Mouse (Mus musculus) midbrain, postnatal 0 days (tissue): ENCODE data around the gene Ift52. TPM values are rescaled to one million over a fixed set of nuclear protein-coding genes. Genes with fewer than 3 reads are reported as not detected.

ENCODE experiments used
- ATAC-seq: fragments of 200-750 bp; cut with Nextera tagmentation; 2 replicates; pipeline ENCODE4 v1.8.0; 2017; ENCODE audit warnings: moderate number of reproducible peaks, mild to moderate bottlenecking, moderate TSS enrichment, moderate library complexity; ENCODE audit not compliant: low FRiP score
- DNase-seq: peaks from one replicate; pipeline ENCODE4 v3.0.0-alpha.2; 2015; ENCODE audit warnings: low spot score
- H3K27ac ChIP-seq: fragments of 300-500 bp; sonication (generic); 2 replicates; pipeline ENCODE4 v1.5.1; 2014; ENCODE audit warnings: low read depth, mild to moderate bottlenecking, low read length, mixed read lengths
- H3K27me3 ChIP-seq: fragments of 300-500 bp; sonication (generic); 2 replicates; pipeline ENCODE4 v1.6.1; 2014; ENCODE audit warnings: low read length, control low read depth, mixed read lengths; ENCODE audit not compliant: insufficient read depth
- H3K36me3 ChIP-seq: fragments of 300-500 bp; sonication (generic); 2 replicates; pipeline ENCODE4 v1.6.1; 2014; ENCODE audit warnings: low read length, control low read depth, mixed read lengths; ENCODE audit not compliant: insufficient read depth
- H3K4me1 ChIP-seq: fragments of 300-500 bp; sonication (generic); 2 replicates; pipeline ENCODE4 v1.6.1; 2014; ENCODE audit warnings: mild to moderate bottlenecking, control low read depth, antibody characterized with exemption, low read length, mixed read lengths; ENCODE audit not compliant: insufficient read depth
- H3K4me2 ChIP-seq: fragments of 300-500 bp; sonication (generic); 2 replicates; pipeline ENCODE4 v1.6.1; 2014; ENCODE audit warnings: low read depth, mild to moderate bottlenecking, low read length, mixed read lengths; ENCODE audit not compliant: poor library complexity, severe bottlenecking
- H3K4me3 ChIP-seq: fragments of 300-500 bp; sonication (generic); 2 replicates; pipeline ENCODE4 v1.5.1; 2014; ENCODE audit warnings: low read depth, mild to moderate bottlenecking, low read length, moderate library complexity
- H3K9ac ChIP-seq: fragments of 300-500 bp; sonication (generic); replicated peaks from 2 replicates; pipeline ENCODE4 v1.6.1; 2014; ENCODE audit warnings: mild to moderate bottlenecking, low read length, moderate library complexity, mixed read lengths; ENCODE audit not compliant: poor library complexity, severe bottlenecking
- H3K9me3 ChIP-seq: fragments of 300-500 bp; sonication (generic); 2 replicates; pipeline ENCODE4 v1.6.1; 2016; ENCODE audit warnings: low read length, control low read depth
- CTCF ChIP-seq: IDR thresholded peaks from 2 replicates; pipeline ENCODE4 v1.5.1; 2016; ENCODE audit warnings: antibody characterized with exemption, mild to moderate bottlenecking
- WGBS: fragments of 180-500 bp; shearing (Covaris S2); extraction: QIAGEN DNeasy Blood & Tissue Kit; methylation state at CpG from one replicate; pipeline ENCODE4 v1.1.7; 2014; 5-methylcytosine and 5-hydroxymethylcytosine counted together
- polyA plus RNA-seq: library from polyadenylated mRNA; unstranded; fragments of >200 nt; fragmentation: Nextera tagmentation; extraction: Ambion mirVana; gene quantifications from 2 replicates; pipeline ENCODE4 v1.2.1, GENCODE M21; 2015
- total RNA-seq: library from RNA; depleted of rRNA; stranded (reverse); fragments of >200 nt; gene quantifications from 2 replicates; pipeline ENCODE4 v1.2.3, GENCODE M21; 2014

The Ift52 gene
- total and polyA plus RNA-seq, 2 experiments from 2014 or later = 29.8 to 31.2 TPM

DNA sequence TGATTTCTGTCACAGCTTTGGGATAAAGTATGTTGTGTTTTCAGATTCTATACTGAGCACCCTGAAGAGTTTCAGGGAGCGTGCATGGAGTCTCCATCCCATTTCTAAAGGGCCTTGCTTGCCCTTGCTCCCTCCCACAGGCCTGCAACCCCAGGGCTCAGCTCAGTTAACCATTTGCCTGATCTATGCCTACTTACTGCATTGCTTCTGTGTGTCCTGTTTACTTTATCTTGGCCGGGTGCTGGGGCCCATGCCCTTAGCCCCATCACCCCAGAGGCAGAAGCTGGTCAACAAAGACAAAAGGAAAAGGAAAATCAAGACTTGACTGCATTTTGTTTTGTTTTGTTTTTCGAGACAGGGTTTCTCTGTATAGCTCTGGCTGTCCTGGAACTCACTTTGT is 54.4 kb downstream of the Ift52 start:
- H3K27ac ChIP-seq = no peak overlapping the region
- no peaks in the 10 kb centered on the region for H3K27me3 ChIP-seq
- ATAC-seq = no peak
- DNase-seq = no peak
- no peak overlapping the region for H3K4me3 ChIP-seq
- TF ChIP-seq CTCF = no peak
- no peaks in the 10 kb centered on the region for H3K36me3 ChIP-seq
- no peak overlapping the region for H3K4me2 ChIP-seq
- H3K9me3 ChIP-seq = no peaks in the 10 kb centered on the region
- H3K9ac ChIP-seq = no peak overlapping the region
- WGBS = 90% methylated on average over 3 of the region's 3 CpGs
- no peaks in the 10 kb centered on the region for H3K4me1 ChIP-seq

DNA sequence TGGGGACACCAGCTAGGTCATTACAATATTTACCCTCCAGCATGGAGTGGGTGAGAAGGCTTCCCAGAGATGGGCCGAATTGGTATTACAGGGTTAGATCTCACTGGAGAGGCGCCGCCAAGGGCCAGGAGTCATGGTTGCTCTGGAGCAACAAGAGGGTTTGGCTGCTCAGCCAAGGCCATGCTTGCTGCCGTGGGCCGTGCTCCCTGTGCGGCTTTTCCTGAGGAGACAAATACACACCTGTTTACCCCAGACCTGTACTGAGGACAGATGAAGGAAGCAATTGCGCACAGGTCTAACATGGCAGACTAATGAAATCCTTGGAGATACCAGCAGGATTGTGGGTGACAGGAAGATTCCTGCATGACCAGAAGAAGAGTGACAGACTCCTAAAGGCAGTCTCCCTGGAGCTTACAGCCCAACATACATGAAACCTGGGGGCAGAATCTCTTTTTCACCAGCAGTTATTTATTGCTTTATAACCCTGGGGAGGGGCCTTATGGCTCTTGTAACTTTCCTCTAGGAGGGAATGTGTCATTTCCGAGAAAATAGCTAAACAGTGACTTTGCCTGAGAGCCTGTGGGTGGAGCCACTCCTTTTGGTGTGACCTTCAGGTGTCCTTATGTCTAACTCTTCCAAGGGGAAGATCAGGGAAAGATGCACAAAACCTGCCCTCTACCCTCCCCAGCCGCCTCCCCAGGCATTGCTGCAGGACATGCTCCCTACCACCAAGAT is 56.0 kb downstream of the Ift52 start:
- no peak for ATAC-seq
- Histone ChIP-seq H3K9me3 (no peaks in the 10 kb centered on the region), H3K27ac (no peak overlapping the region), H3K27me3 (no peaks in the 10 kb centered on the region), H3K36me3 (no peaks in the 10 kb centered on the region), H3K4me2 (no peak overlapping the region), H3K9ac (no peak overlapping the region), H3K4me1 (no peaks in the 10 kb centered on the region), H3K4me3 (no peak overlapping the region)
- WGBS = 96% methylated on average over 9 of the region's 9 CpGs
- no peak for TF ChIP-seq CTCF
- DNase-seq = no peak

DNA sequence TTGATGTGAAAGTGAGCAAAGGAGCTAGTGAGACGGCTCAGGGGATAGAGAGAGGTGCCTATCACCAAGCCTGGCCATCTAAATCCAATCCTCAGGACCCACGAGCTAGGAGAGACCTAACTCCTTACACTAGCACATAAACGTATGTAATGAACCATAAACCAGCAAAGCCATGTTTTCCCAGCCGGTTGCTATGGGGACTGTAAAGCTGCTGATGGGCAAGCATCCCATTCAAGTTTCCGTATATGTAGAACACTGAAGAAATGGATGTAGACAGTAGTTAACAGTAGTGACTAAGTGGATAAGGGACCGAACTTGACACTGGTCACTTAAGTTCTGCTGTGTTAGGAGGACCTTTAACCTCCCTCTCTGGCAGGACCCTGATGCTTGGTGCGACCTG is 56.9 kb downstream of the Ift52 start:
- Histone ChIP-seq H3K27me3 (no peaks in the 10 kb centered on the region), H3K9ac (no peak overlapping the region), H3K36me3 (no peaks in the 10 kb centered on the region), H3K9me3 (no peaks in the 10 kb centered on the region), H3K27ac (no peak overlapping the region), H3K4me2 (no peak overlapping the region), H3K4me1 (no peaks in the 10 kb centered on the region), H3K4me3 (no peak overlapping the region)
- ATAC-seq (no peak), DNase-seq (no peak)
- TF ChIP-seq CTCF = no peak
- 77% methylated on average over 7 of the region's 7 CpGs for WGBS

DNA sequence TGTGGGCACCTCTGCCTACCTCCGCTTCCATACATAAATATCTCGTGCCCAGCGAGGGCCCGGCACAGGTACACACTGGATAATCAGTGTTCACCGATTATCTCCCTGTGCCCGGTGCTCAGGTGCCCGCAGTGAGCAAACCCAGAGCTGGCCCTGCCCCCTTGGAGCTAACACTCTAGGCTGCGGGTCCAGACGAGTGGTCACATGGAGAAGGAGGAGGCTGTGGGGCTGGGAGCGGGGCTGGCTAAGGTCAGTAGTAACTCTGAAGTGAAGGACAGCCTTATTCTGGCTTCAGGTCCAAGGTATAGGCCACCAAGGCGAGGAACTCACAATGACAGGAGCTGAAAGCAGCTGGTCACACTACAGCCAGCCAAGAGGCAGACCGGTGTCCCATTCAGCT is 57.7 kb downstream of the Ift52 start:
- DNase-seq (no peak), ATAC-seq (no peak)
- H3K27me3 ChIP-seq = no peaks in the 10 kb centered on the region
- H3K4me1 ChIP-seq = no peaks in the 10 kb centered on the region
- H3K9me3 ChIP-seq = no peaks in the 10 kb centered on the region
- H3K27ac ChIP-seq = no peak overlapping the region
- no peak overlapping the region for H3K4me3 ChIP-seq
- no peak overlapping the region for H3K9ac ChIP-seq
- WGBS = 92% methylated on average over 12 of the region's 12 CpGs
- no peaks in the 10 kb centered on the region for H3K36me3 ChIP-seq
- H3K4me2 ChIP-seq = no peak overlapping the region
- TF ChIP-seq CTCF = no peak

DNA sequence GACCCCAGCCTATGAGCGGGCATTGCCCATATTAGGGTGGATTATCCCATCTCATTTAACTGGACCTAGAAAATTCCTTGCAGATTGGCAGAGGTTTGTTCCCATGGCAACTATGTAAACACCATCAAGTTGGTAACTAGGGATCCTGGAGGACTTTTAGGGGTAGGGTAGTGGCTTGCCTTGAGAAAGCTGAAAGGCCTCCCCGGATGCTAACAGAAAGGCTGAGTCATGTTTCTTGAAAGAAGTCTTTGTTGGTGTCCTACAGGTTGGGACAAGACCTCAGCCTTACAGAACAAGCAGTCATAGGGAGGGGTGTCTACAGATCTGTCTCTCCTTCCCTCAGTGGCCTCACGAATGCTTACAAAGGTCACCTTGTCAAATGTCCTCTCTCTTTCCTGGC is 58.1 kb downstream of the Ift52 start:
- no peak for DNase-seq
- WGBS = 77% methylated on average over 3 of the region's 3 CpGs

DNA sequence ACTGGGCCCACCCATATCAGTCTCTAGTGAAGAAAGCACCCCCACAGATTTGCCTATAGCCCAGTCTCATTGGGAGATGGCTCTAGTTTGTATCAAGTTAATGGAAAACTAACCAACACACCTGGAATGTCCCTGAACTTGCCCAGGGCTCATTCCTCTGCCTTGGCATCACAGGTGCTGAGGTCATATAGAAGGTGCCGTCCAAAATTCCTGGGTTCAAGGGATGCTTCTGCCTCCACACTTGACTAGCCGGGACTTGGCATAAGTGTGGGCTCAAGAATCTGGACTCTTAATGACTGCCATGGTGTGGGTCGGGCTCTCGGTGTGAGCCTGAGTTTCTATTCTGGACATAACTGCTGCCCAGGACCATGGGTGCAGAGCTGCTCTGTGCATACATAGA is 61.9 kb downstream of the Ift52 start:
- ATAC-seq (no peak), DNase-seq (no peak)
- no peak overlapping the region for H3K4me2 ChIP-seq
- H3K9me3 ChIP-seq = no peaks in the 10 kb centered on the region
- 98% methylated on average over 4 of the region's 4 CpGs for WGBS
- H3K36me3 ChIP-seq = no peaks in the 10 kb centered on the region
- H3K4me1 ChIP-seq = no peaks in the 10 kb centered on the region
- H3K4me3 ChIP-seq = no peak overlapping the region
- no peak overlapping the region for H3K27ac ChIP-seq
- H3K27me3 ChIP-seq = no peaks in the 10 kb centered on the region
- H3K9ac ChIP-seq = no peak overlapping the region
- TF ChIP-seq CTCF = no peak

More for the DNA sequence above, 58.1 kb downstream of the Ift52 start:
- H3K4me1 ChIP-seq = no peaks in the 10 kb centered on the region
- no peak for TF ChIP-seq CTCF
- H3K27ac ChIP-seq = no peak overlapping the region
- no peak overlapping the region for H3K9ac ChIP-seq
- no peak overlapping the region for H3K4me3 ChIP-seq
- no peaks in the 10 kb centered on the region for H3K36me3 ChIP-seq
- H3K9me3 ChIP-seq = no peaks in the 10 kb centered on the region
- no peak overlapping the region for H3K4me2 ChIP-seq
- no peak for ATAC-seq
- no peaks in the 10 kb centered on the region for H3K27me3 ChIP-seq
